Mouse (Mus musculus) liver, embryonic 11.5 days (tissue): ENCODE measurements around the gene Nfix. TPM values are rescaled to one million over a fixed set of nuclear protein-coding genes. Genes with fewer than 3 reads are reported as not detected.

Source experiments
- ATAC-seq: fragments of 200-750 bp; cut with Nextera tagmentation; replicated peaks from 2 replicates; pipeline ENCODE4 v1.8.0; 2017; ENCODE audit warnings: moderate number of reproducible peaks, mild to moderate bottlenecking, moderate TSS enrichment, moderate library complexity; ENCODE audit not compliant: low FRiP score
- DNase-seq: peaks from one replicate; pipeline ENCODE4 v3.0.0-alpha.2; 2017; ENCODE audit warnings: low spot score
- H3K27ac ChIP-seq: fragments of 300-500 bp; sonication (generic); 2 replicates; pipeline ENCODE4 v1.5.1; 2014; ENCODE audit warnings: mild to moderate bottlenecking, low read depth, low read length, control low read depth
- H3K27me3 ChIP-seq: fragments of 300-500 bp; sonication (generic); replicated peaks from 2 replicates; pipeline ENCODE4 v1.6.1; 2014; ENCODE audit warnings: low read length, mixed read lengths; ENCODE audit not compliant: control insufficient read depth, insufficient read depth
- H3K36me3 ChIP-seq: fragments of 300-500 bp; sonication (generic); 2 replicates; pipeline ENCODE4 v1.6.1; 2014; ENCODE audit warnings: mild to moderate bottlenecking, low read length, moderate library complexity, mixed read lengths; ENCODE audit not compliant: control insufficient read depth, insufficient read depth
- H3K4me1 ChIP-seq: fragments of 300-500 bp; sonication (generic); replicated peaks from 2 replicates; pipeline ENCODE4 v1.6.1; 2014; ENCODE audit warnings: low read length, mixed read lengths; ENCODE audit not compliant: control insufficient read depth, insufficient read depth
- H3K4me2 ChIP-seq: fragments of 300-500 bp; sonication (generic); 2 replicates; pipeline ENCODE4 v1.6.1; 2014; ENCODE audit warnings: mild to moderate bottlenecking, control low read depth, moderate library complexity
- H3K4me3 ChIP-seq: fragments of 300-500 bp; sonication (generic); 2 replicates; pipeline ENCODE4 v1.5.1; 2014; ENCODE audit warnings: low read depth, low read length, control low read depth
- H3K9ac ChIP-seq: fragments of 300-500 bp; sonication (generic); 2 replicates; pipeline ENCODE4 v1.6.1; 2014; ENCODE audit warnings: low read depth, low read length, control low read depth
- H3K9me3 ChIP-seq: fragments of 300-500 bp; sonication (generic); 2 replicates; pipeline ENCODE4 v1.6.1; 2016; ENCODE audit warnings: low read length, inconsistent platforms, mixed read lengths; ENCODE audit not compliant: control insufficient read depth
- WGBS: fragments of 180-500 bp; shearing (Covaris S2); extraction: QIAGEN DNeasy Blood & Tissue Kit; methylation state at CpG from one replicate; pipeline ENCODE4 v1.1.7; 2014; 5-methylcytosine and 5-hydroxymethylcytosine counted together
- polyA plus RNA-seq: library from polyadenylated mRNA; unstranded; fragments of >200 nt; fragmentation: Nextera tagmentation; extraction: Ambion mirVana; gene quantifications from 2 replicates; pipeline ENCODE4 v1.2.1, GENCODE M21; 2014

The Nfix gene
- polyA plus RNA-seq, 1 experiment from 2014 or later = 7.1 TPM

DNA sequence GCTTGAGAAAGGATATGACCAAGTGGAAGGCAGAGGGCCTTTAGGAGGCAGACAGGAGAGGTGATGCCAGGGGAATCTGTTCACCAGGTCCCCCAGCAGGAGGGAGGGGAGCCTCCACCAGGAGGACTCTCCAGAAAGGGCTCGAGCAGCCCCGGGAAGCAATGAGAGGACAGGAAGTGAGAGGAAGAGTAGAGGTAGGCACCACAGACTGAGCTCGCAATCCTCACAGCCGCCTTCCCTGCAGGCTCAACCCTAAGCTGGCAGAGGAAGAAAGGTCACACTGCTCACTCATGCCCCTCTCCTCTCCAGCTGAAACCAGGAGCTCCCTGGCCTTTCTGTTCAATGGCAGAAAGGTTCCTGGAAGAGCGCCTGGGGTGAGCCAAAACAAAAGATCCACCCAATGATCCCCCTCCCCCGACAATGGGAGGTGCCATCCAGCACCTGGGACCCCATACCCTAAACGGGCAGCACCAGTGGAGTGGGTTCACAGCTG is 24.5 kb downstream of the Nfix start:
- 11% methylated on average over 7 of the region's 7 CpGs for WGBS
- no peak overlapping the region for H3K4me3 ChIP-seq
- H3K36me3 ChIP-seq = no peaks in the 10 kb centered on the region
- H3K4me1 ChIP-seq = peaks cover 6% of the 10 kb centered on the region; the same call in 1 of the 2 replicates
- no peaks in the 10 kb centered on the region for H3K9me3 ChIP-seq
- H3K9ac ChIP-seq = no peak overlapping the region
- DNase-seq = no peak
- no peak overlapping the region for H3K4me2 ChIP-seq
- H3K27me3 ChIP-seq = peaks cover 99% of the 10 kb centered on the region
- no peak overlapping the region for H3K27ac ChIP-seq
- no peak for ATAC-seq

DNA sequence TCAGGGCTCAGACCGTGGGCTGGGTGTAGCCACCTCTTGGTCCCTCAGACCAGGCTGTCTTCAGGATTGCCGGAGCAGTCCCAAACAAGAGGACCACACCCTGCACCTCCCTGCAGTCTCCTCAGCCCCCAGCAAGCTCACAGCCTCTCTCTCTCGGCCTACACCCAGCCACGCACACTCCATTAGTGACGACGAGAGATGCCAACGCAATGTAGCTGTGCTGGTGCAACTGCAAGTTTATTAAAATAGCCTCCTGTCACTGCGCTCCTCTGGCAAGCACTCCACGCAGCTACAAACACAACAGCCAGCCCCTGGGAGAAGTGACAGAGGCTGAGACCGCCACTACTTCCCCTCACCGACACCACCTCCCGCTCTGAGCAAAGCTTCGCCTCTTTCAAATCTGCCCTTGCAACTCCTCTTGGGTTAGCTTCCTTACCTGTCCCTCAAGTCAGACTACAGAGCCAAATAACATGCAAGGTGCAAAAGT is 25.0 kb downstream of the Nfix start:
- Histone ChIP-seq H3K4me1 (peaks cover 6% of the 10 kb centered on the region; the same call in 1 of the 2 replicates), H3K9me3 (no peaks in the 10 kb centered on the region), H3K9ac (no peak overlapping the region), H3K27me3 (peaks cover 99% of the 10 kb centered on the region), H3K4me3 (no peak overlapping the region), H3K36me3 (no peaks in the 10 kb centered on the region), H3K27ac (no peak overlapping the region), H3K4me2 (no peak overlapping the region)
- ATAC-seq = no peak
- DNase-seq = no peak
- WGBS = 7% methylated on average over 13 of the region's 13 CpGs

DNA sequence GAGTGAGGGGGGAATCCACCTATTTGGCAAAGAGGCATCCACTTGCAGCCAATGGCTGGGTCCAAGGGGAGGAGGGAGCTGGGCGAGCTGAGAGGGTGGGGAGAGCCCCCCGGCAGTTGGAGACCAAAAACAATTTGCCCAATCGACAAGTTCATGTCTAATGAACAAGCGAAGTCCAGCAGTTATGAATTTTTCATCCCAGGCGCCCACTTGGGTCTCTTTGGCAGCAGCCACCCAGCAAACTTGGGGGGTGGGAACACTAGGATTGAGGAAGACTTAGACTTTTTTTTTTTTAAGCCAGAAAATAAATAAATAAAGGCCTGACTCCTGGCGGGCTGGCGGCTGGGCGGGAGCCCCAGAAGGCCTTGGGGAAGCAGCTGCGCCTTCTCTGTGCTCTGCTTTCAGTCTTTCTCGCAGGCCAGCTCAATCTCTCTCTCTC is 25.7 kb downstream of the Nfix start:
- no peak overlapping the region for H3K4me3 ChIP-seq
- H3K36me3 ChIP-seq = no peaks in the 10 kb centered on the region
- peaks cover 98% of the 10 kb centered on the region for H3K27me3 ChIP-seq
- WGBS = 11% methylated on average over 10 of the region's 10 CpGs
- no peak for DNase-seq
- H3K9ac ChIP-seq = no peak overlapping the region
- peaks cover 6% of the 10 kb centered on the region; the same call in 1 of the 2 replicates for H3K4me1 ChIP-seq
- H3K9me3 ChIP-seq = no peaks in the 10 kb centered on the region
- H3K27ac ChIP-seq = no peak overlapping the region
- no peak overlapping the region for H3K4me2 ChIP-seq
- ATAC-seq = no peak

DNA sequence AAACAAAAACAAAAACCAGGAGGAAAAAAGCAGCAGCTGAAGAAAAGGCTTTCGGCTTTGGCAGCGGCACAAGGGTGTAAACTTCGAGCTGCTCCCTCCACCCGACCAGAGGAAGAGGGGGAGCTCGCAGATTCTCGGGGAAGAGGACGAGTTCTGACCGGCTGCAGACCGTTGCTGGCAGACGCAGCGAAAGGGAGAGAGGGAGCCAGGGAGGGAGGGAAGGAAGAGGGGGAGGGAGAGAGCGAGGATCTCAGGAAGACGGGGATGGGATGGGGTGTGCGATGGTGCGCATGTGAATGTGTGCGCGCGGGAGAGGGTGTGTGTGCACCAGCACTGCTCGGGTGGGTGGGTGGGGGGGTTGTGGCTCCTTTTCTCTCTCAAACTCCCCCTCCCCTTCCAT is 26.3 kb downstream of the Nfix start:
- Histone ChIP-seq H3K4me3 (0 out of 2 replicates have a peak overlapping the region, but pooled peaks have one; percentile 12), H3K27me3 (peaks cover 96% of the 10 kb centered on the region), H3K27ac (no peak overlapping the region), H3K9ac (no peak overlapping the region), H3K36me3 (no peaks in the 10 kb centered on the region), H3K4me1 (peaks cover 6% of the 10 kb centered on the region; the same call in 1 of the 2 replicates), H3K9me3 (no peaks in the 10 kb centered on the region), H3K4me2 (peak overlapping the region; percentile 21)
- WGBS = 0% methylated on average over 19 of the region's 19 CpGs
- no peak for ATAC-seq
- no peak for DNase-seq

DNA sequence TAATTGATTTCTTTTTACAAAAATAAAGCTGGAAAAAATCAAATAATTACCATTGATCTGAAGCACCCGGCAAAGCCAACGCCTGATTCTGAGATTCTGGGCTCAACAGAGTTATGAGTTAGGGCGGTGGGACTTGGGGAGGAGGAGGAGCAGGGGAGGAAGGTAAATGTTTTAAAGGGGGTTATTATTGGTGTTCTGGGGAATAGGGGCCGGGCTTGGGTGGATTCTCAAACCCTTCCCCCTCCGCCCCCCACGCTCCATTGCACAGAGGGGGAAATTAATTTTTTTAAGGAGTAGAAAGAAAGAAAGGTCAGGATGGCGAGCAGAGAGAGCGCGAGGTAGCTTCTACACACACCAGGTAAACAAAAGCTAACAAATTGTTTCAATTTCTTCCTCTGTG is 26.8 kb downstream of the Nfix start:
- Histone ChIP-seq H3K9me3 (no peaks in the 10 kb centered on the region), H3K27me3 (peaks cover 95% of the 10 kb centered on the region), H3K4me2 (no peak overlapping the region), H3K36me3 (no peaks in the 10 kb centered on the region), H3K4me1 (peaks cover 6% of the 10 kb centered on the region; the same call in 1 of the 2 replicates), H3K9ac (no peak overlapping the region), H3K27ac (no peak overlapping the region), H3K4me3 (no peak overlapping the region)
- WGBS = 4% methylated on average over 9 of the region's 9 CpGs
- no peak for ATAC-seq
- DNase-seq = no peak

DNA sequence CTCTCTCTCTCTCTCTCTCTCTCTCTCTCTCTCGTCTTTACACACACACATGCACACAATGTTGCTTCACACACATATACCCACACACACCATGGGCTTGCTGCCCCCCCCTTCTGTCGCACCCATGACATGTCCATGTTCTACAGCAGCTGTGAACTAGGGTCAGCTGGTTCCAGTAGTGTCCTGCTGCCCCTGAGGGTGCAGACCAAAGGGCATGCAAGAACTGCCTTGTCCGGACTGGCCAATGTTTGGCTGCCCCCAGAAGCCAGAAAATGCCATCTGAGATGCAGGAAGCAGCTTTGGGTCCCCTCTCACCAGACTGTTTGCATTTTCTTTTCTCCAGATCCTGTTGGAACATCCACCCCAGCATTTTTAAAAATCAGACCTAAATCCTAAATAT is 27.5 kb downstream of the Nfix start:
- Histone ChIP-seq H3K27me3 (peaks cover 91% of the 10 kb centered on the region), H3K4me2 (no peak overlapping the region), H3K9me3 (no peaks in the 10 kb centered on the region), H3K27ac (no peak overlapping the region), H3K9ac (no peak overlapping the region), H3K4me3 (no peak overlapping the region), H3K4me1 (peaks cover 6% of the 10 kb centered on the region; the same call in 1 of the 2 replicates), H3K36me3 (no peaks in the 10 kb centered on the region)
- ATAC-seq (no peak), DNase-seq (no peak)
- WGBS = 0% methylated on average over 2 of the region's 3 CpGs

DNA sequence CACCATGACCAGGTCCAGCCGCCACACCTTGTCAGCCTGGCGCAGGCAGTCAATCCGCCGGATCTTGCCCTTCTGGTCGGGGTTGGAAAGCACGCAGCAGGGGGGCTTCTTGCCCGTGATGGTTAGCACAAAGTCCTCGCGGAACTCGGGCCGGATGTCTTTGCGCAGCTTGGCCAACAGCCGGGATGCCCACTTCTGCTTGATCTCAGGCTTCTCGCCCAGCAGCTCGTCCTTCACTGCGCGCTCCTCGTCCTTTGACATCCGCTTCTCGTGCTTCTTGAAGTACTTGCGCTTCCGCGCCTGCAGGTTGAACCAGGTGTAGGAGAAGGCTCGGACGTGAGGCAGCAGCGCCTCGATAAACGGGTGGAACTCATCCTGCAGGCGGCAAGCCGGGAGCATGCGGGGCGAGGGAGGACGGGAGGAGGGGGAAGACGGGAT is 28.2 kb downstream of the Nfix start:
- H3K9ac ChIP-seq = no peak overlapping the region
- H3K27ac ChIP-seq = no peak overlapping the region
- H3K27me3 ChIP-seq = peaks cover 90% of the 10 kb centered on the region
- H3K4me2 ChIP-seq = no peak overlapping the region
- no peaks in the 10 kb centered on the region for H3K36me3 ChIP-seq
- H3K9me3 ChIP-seq = no peaks in the 10 kb centered on the region
- H3K4me3 ChIP-seq = no peak overlapping the region
- DNase-seq (no peak), ATAC-seq (no peak)
- peaks cover 6% of the 10 kb centered on the region; the same call in 1 of the 2 replicates for H3K4me1 ChIP-seq
- WGBS = 4% methylated on average over 34 of the region's 34 CpGs

DNA sequence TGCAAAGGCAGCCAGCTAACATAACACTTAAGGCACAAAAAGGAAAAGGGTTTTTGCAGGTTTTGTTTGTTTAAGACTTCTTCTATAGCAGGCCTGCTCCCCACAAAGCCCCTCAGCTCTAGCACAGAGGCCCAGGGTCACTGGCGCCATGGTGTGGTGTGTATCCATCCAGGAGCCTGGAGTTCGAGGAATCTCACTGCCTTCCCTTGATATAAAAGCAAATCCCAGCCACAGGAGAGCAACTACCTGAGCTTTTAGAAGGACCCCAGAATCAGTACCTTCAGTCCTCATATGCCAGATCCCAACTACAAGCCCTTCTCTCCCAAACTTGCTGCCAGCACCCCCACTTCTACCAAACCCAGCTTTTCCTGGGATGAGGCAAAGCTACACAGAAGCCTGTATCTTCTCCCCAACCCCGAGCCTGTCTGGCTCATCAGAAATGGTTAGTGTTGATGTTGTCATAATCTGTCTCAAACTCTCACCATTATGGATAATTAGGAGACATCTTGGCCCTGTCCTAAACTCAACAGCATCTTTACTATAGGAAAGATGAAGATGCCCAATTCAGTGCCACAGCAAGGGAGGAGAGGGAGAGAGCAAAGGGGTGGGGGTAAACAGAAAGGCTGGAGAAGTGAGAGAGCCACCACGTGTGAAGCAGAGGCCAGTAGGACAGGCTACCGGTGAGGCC is 29.0 kb downstream of the Nfix start:
- no peaks in the 10 kb centered on the region for H3K36me3 ChIP-seq
- no peak overlapping the region for H3K9ac ChIP-seq
- 40% methylated on average over 5 of the region's 5 CpGs for WGBS
- H3K4me2 ChIP-seq = no peak overlapping the region
- peaks cover 89% of the 10 kb centered on the region for H3K27me3 ChIP-seq
- H3K4me1 ChIP-seq = peaks cover 6% of the 10 kb centered on the region; the same call in 1 of the 2 replicates
- H3K4me3 ChIP-seq = no peak overlapping the region
- H3K9me3 ChIP-seq = no peaks in the 10 kb centered on the region
- ATAC-seq (no peak), DNase-seq (no peak)
- no peak overlapping the region for H3K27ac ChIP-seq
